Mouse (Mus musculus) limb, embryonic 13.5 days (tissue): ENCODE measurements at regions not wholly inside any gene's neighbourhood (a gene's known extent, or its start where the extent isn't known, plus 50 kb on each side); places are given as distances from the start of the nearest gene placed in this dataset.
A peak's percentile ranks its signal among the peaks of the same experiment; 100 is the strongest.
"Not testable (repeated sequence)": the region's sequence is repeated elsewhere in the genome, so short reads cannot be mapped to it uniquely, and the experiment has no call there.

ENCODE experiments used
- ATAC-seq: fragments of 200-750 bp; cut with Nextera tagmentation; 2 replicates; pipeline ENCODE4 v1.8.0; 2017; ENCODE audit warnings: low read depth, moderate number of reproducible peaks, moderate TSS enrichment; ENCODE audit not compliant: low FRiP score
- H3K27ac ChIP-seq: fragments of 300-500 bp; sonication (generic); 2 replicates; pipeline ENCODE4 v1.5.1; 2015; ENCODE audit warnings: inconsistent platforms, mild to moderate bottlenecking, moderate library complexity
- H3K27me3 ChIP-seq: fragments of 300-500 bp; sonication (generic); 2 replicates; pipeline ENCODE4 v1.6.1; 2015; ENCODE audit warnings: mild to moderate bottlenecking, inconsistent platforms
- H3K36me3 ChIP-seq: fragments of 300-500 bp; sonication (generic); 2 replicates; pipeline ENCODE4 v1.6.1; 2015; ENCODE audit warnings: inconsistent platforms, mild to moderate bottlenecking, moderate library complexity
- H3K4me1 ChIP-seq: fragments of 300-500 bp; sonication (generic); 2 replicates; pipeline ENCODE4 v1.6.1; 2015; ENCODE audit warnings: inconsistent platforms
- H3K4me2 ChIP-seq: fragments of 300-500 bp; sonication (generic); replicated peaks from 2 replicates; pipeline ENCODE4 v1.6.1; 2015; ENCODE audit warnings: inconsistent platforms, mild to moderate bottlenecking, moderate library complexity
- H3K4me3 ChIP-seq: fragments of 300-500 bp; sonication (generic); 2 replicates; pipeline ENCODE4 v1.5.1; 2015; ENCODE audit warnings: moderate library complexity, mild to moderate bottlenecking, inconsistent platforms
- H3K9ac ChIP-seq: fragments of 300-500 bp; sonication (generic); 2 replicates; pipeline ENCODE4 v1.6.1; 2015; ENCODE audit warnings: mild to moderate bottlenecking, inconsistent platforms
- H3K9me3 ChIP-seq: fragments of 300-500 bp; sonication (generic); 2 replicates; pipeline ENCODE4 v1.6.1; 2016; ENCODE audit warnings: inconsistent platforms
- WGBS: fragments of 180-500 bp; shearing (Covaris S2); methylation state at CpG from one replicate; pipeline ENCODE4 v1.1.7; 2015; 5-methylcytosine and 5-hydroxymethylcytosine counted together

- no peak overlapping the region for H3K9ac ChIP-seq
- no peak overlapping the region for H3K27ac ChIP-seq
- no peak for ATAC-seq
- H3K4me2 ChIP-seq = no peak overlapping the region
- no peak overlapping the region for H3K4me3 ChIP-seq
- H3K9me3 ChIP-seq = no peaks in the 10 kb centered on the region
- no peaks in the 10 kb centered on the region for H3K4me1 ChIP-seq
- 74% methylated on average over 10 of the region's 10 CpGs for WGBS
- no peaks in the 10 kb centered on the region for H3K36me3 ChIP-seq
- H3K27me3 ChIP-seq = no peaks in the 10 kb centered on the region
These were observed 100.4 kb upstream of the Nmnat3 start for GRCm38 (mm10) chr9:98186757-98187300.

GRCm38 (mm10) chr9:98194356-98194755 is 92.9 kb upstream of the Nmnat3 start:
- Histone ChIP-seq H3K4me1 (no peaks in the 10 kb centered on the region), H3K27me3 (no peaks in the 10 kb centered on the region), H3K9ac (no peak overlapping the region), H3K4me2 (no peak overlapping the region), H3K9me3 (no peaks in the 10 kb centered on the region), H3K4me3 (no peak overlapping the region), H3K36me3 (no peaks in the 10 kb centered on the region), H3K27ac (no peak overlapping the region)
- no peak for ATAC-seq
- 88% methylated on average over 2 of the region's 2 CpGs for WGBS

GRCm38 (mm10) chr9:98218824-98219223 is 68.4 kb upstream of the Nmnat3 start:
- Histone ChIP-seq H3K27ac (no peak overlapping the region), H3K4me1 (no peaks in the 10 kb centered on the region), H3K9me3 (no peaks in the 10 kb centered on the region), H3K9ac (no peak overlapping the region), H3K4me3 (no peak overlapping the region), H3K4me2 (no peak overlapping the region), H3K27me3 (no peaks in the 10 kb centered on the region), H3K36me3 (no peaks in the 10 kb centered on the region)
- ATAC-seq = no peak
- 73% methylated on average over 2 of the region's 2 CpGs for WGBS

- H3K9me3 ChIP-seq = no peaks in the 10 kb centered on the region
- no peaks in the 10 kb centered on the region for H3K4me1 ChIP-seq
- H3K9ac ChIP-seq = no peak overlapping the region
- H3K27me3 ChIP-seq = no peaks in the 10 kb centered on the region
- no peak for ATAC-seq
- WGBS = 79% methylated on average over 8 of the region's 8 CpGs
- H3K36me3 ChIP-seq = no peaks in the 10 kb centered on the region
- no peak overlapping the region for H3K27ac ChIP-seq
- H3K4me3 ChIP-seq = no peak overlapping the region
- no peak overlapping the region for H3K4me2 ChIP-seq
These were observed 66.9 kb upstream of the Nmnat3 start for GRCm38 (mm10) chr9:98220367-98220766.

- H3K9me3 ChIP-seq = no peaks in the 10 kb centered on the region
- no peaks in the 10 kb centered on the region for H3K27me3 ChIP-seq
- no peak overlapping the region for H3K4me2 ChIP-seq
- no peak overlapping the region for H3K27ac ChIP-seq
- no peak for ATAC-seq
- H3K9ac ChIP-seq = no peak overlapping the region
- no peaks in the 10 kb centered on the region for H3K4me1 ChIP-seq
- H3K36me3 ChIP-seq = no peaks in the 10 kb centered on the region
- 12% methylated on average over 1 of the region's 1 CpGs for WGBS
- no peak overlapping the region for H3K4me3 ChIP-seq
These were observed 65.5 kb upstream of the Nmnat3 start for GRCm38 (mm10) chr9:98221766-98222165.

GRCm38 (mm10) chr9:98228226-98228625 is 59.0 kb upstream of the Nmnat3 start:
- ATAC-seq = no peak
- WGBS = 77% methylated on average over 3 of the region's 3 CpGs
- no peak overlapping the region for H3K4me2 ChIP-seq
- no peaks in the 10 kb centered on the region for H3K4me1 ChIP-seq
- H3K9me3 ChIP-seq = no peaks in the 10 kb centered on the region
- H3K4me3 ChIP-seq = no peak overlapping the region
- no peak overlapping the region for H3K27ac ChIP-seq
- H3K36me3 ChIP-seq = no peaks in the 10 kb centered on the region
- no peaks in the 10 kb centered on the region for H3K27me3 ChIP-seq
- no peak overlapping the region for H3K9ac ChIP-seq

- no peaks in the 10 kb centered on the region for H3K4me1 ChIP-seq
- WGBS = 77% methylated on average over 7 of the region's 7 CpGs
- no peaks in the 10 kb centered on the region for H3K9me3 ChIP-seq
- H3K4me3 ChIP-seq = no peak overlapping the region
- H3K9ac ChIP-seq = no peak overlapping the region
- no peaks in the 10 kb centered on the region for H3K27me3 ChIP-seq
- ATAC-seq = peak; percentile 40; the same call in 1 of the 2 replicates
- no peak overlapping the region for H3K4me2 ChIP-seq
- no peak overlapping the region for H3K27ac ChIP-seq
- H3K36me3 ChIP-seq = no peaks in the 10 kb centered on the region
These were observed 58.3 kb upstream of the Nmnat3 start for GRCm38 (mm10) chr9:98228907-98229306.

GRCm38 (mm10) chr9:98234731-98235130 is 52.5 kb upstream of the Nmnat3 start:
- H3K27ac ChIP-seq, H3K4me2 ChIP-seq, H3K4me3 ChIP-seq, ATAC-seq, H3K36me3 ChIP-seq, H3K4me1 ChIP-seq, H3K27me3 ChIP-seq, H3K9ac ChIP-seq, H3K9me3 ChIP-seq: not testable (repeated sequence)
- WGBS = 27% methylated on average over 2 of the region's 2 CpGs
